Mouse (Mus musculus) ES-Bruce4 (cell line): Measurements from ENCODE around the gene Kdm2b.

ENCODE experiments used
- CTCF ChIP-seq: IDR thresholded peaks from one replicate; pipeline ENCODE4 v1.8.1; 2011; ENCODE audit warnings: low read depth, low read length
- POLR2A ChIP-seq: IDR thresholded peaks from one replicate; pipeline ENCODE4 v1.8.1; 2011; ENCODE audit warnings: low read length; ENCODE audit not compliant: insufficient read depth

DNA sequence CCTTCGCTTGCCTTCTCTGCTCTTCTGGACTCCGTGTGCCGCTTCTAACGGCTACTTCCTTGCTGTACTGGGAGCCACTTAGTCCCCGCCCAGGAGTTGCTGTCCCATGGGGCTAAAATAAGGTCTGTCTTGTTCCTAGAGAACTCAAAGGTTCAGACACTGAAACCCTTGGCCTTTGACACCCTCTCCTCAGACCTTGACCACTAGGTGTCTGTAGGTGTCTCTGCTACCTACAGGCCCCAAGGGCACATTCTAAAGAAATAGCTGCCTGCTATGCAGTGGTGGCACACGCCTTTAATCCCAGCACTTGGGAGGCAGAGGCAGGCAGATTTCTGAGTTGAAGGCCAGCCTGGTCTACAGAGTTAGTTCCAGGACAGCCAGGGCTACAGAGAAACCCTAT, 73.5 kb downstream of the Kdm2b start:
- no peak for TF ChIP-seq CTCF
- no peak for TF ChIP-seq POLR2A
